Mouse (Mus musculus) liver, embryonic 15.5 days (tissue): ENCODE results near the gene Ncf4. TPM values are rescaled to one million over a fixed set of nuclear protein-coding genes. Genes with fewer than 3 reads are reported as not detected.
"Not testable (repeated sequence)": the region's sequence is repeated elsewhere in the genome, so short reads cannot be mapped to it uniquely, and the experiment has no call there.

Experiments used
- ATAC-seq: fragments of 200-750 bp; cut with Nextera tagmentation; 2 replicates; pipeline ENCODE4 v1.8.0; 2017; ENCODE audit warnings: moderate number of reproducible peaks, mild to moderate bottlenecking, moderate library complexity; ENCODE audit not compliant: insufficient read depth
- H3K27ac ChIP-seq: fragments of 300-500 bp; sonication (generic); replicated peaks from 2 replicates; pipeline ENCODE4 v1.5.1; 2015; ENCODE audit warnings: mild to moderate bottlenecking, inconsistent platforms
- H3K27me3 ChIP-seq: fragments of 300-500 bp; sonication (generic); 2 replicates; pipeline ENCODE4 v1.6.1; 2015; ENCODE audit warnings: mild to moderate bottlenecking, inconsistent platforms
- H3K36me3 ChIP-seq: fragments of 300-500 bp; sonication (generic); replicated peaks from 2 replicates; pipeline ENCODE4 v1.6.1; 2015; ENCODE audit warnings: moderate library complexity, mild to moderate bottlenecking, inconsistent platforms
- H3K4me1 ChIP-seq: fragments of 300-500 bp; sonication (generic); replicated peaks from 2 replicates; pipeline ENCODE4 v1.6.1; 2015; ENCODE audit warnings: inconsistent platforms
- H3K4me2 ChIP-seq: fragments of 300-500 bp; sonication (generic); 2 replicates; pipeline ENCODE4 v1.6.1; 2015; ENCODE audit warnings: moderate library complexity, mild to moderate bottlenecking, inconsistent platforms
- H3K4me3 ChIP-seq: fragments of 300-500 bp; sonication (generic); replicated peaks from 2 replicates; pipeline ENCODE4 v1.5.1; 2015; ENCODE audit warnings: mild to moderate bottlenecking, inconsistent platforms
- H3K9ac ChIP-seq: fragments of 300-500 bp; sonication (generic); 2 replicates; pipeline ENCODE4 v1.6.1; 2015; ENCODE audit warnings: moderate library complexity, mild to moderate bottlenecking, inconsistent platforms
- H3K9me3 ChIP-seq: fragments of 300-500 bp; sonication (generic); replicated peaks from 2 replicates; pipeline ENCODE4 v1.6.1; 2016; ENCODE audit warnings: inconsistent platforms
- WGBS: fragments of 180-500 bp; shearing (Covaris S2); methylation state at CpG from one replicate; pipeline ENCODE4 v1.1.7; 2015; ENCODE audit warnings: mixed read lengths; ENCODE audit not compliant: insufficient replicate concordance; 5-methylcytosine and 5-hydroxymethylcytosine counted together
- polyA plus RNA-seq: library from polyadenylated mRNA; unstranded; fragments of >200 nt; fragmentation: Nextera tagmentation; extraction: Ambion mirVana; gene quantifications from 2 replicates; pipeline ENCODE4 v1.2.1, GENCODE M21; 2015

Ncf4 gene
- polyA plus RNA-seq, 1 experiment from 2014 or later, result 46.6 TPM

DNA sequence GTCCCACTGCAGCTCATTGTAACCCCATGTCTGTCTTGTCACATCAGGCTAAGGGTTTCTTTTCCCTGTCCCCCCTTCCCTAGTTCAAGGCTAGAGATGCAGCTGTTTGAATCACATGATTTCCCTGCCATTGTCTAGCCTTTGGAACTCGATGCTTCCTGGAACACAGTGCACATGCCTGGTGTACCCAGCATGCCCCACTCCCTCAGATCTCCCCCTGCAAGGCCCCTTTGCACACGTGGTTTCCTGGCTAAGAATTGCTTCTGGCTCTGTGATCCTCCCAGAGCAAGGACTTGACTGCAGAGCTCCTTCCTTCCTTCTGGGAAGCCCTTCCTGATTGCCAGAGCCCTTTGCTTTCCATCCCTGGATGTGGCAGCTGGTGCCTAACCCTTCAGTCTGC lies 48.6 kb downstream of the Ncf4 start:
- not testable (repeated sequence) for ATAC-seq, H3K4me2 ChIP-seq, H3K27me3 ChIP-seq, H3K27ac ChIP-seq, H3K4me1 ChIP-seq, H3K9me3 ChIP-seq, H3K9ac ChIP-seq, H3K36me3 ChIP-seq, H3K4me3 ChIP-seq
- 4% methylated on average over 2 of the region's 2 CpGs for whole genome bisulfite sequencing

DNA sequence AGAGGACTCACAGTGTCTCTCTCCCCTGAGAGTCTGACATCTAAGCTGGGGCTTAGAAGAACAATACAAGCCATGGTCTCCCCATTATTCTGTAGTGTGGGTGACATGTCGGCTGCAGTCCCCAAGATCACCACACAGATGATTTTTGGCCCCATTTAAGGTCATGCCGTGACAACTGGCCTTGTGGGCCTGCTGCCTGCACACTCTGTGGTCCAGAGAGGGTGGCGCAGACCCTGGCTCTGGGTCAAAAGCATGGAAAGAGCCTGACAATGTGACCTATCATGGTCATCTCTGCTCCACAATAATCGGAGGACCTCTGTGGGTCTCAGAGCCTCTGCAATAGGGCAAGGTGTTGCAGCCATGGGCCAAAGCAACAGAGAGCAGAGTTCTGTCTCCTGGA lies 49.1 kb downstream of the Ncf4 start:
- Histone ChIP-seq H3K36me3 (no peaks in the 10 kb centered on the region), H3K27me3 (no peaks in the 10 kb centered on the region; the same call in 1 of the 2 replicates), H3K4me3 (no peak overlapping the region), H3K27ac (no peak overlapping the region), H3K4me1 (no peaks in the 10 kb centered on the region), H3K9me3 (no peaks in the 10 kb centered on the region), H3K9ac (no peak overlapping the region), H3K4me2 (no peak overlapping the region)
- ATAC-seq, result no peak
- 64% methylated on average over 4 of the region's 4 CpGs for whole genome bisulfite sequencing

DNA sequence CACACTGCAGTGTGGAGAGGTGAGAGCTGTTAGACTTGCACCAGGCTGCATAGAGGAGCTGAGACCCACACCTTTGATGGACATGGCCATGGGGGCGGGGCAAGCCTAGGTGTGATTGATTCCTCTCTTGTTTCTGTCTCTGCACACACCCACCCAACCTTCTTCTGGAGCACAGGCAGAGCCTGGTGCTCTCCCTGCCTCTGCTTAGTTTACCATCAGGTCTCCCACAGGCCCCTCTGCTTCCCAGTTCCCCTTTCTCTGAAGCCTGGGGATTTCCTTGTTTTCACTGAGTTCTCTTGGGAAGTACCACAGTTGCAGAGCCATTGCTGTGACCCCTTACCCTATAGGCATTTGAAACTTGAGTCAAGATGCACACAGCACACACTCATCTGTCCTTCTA lies 54.0 kb downstream of the Ncf4 start:
- 55% methylated on average over 1 of the region's 1 CpGs for WGBS
- Histone ChIP-seq H3K4me2 (no peak overlapping the region), H3K27me3 (no peaks in the 10 kb centered on the region)

DNA sequence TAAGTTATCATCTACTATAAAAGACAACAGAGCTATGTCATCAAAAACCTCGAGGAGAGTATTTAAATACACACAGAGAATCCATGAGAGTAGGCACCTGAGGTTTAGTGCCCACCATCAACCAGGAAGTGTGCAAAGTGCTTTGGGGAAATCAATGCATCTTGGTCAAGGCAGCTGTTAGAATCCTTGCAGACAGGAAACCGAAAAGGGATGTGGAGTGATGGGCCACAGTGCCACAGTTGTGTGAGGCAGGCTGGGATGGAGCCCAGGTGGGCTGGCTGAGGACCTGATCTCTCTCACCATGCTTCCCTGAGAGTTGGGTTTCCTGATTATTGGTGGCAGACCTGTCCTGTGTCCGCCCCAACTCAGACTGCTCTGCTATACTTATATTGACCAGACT lies 55.0 kb downstream of the Ncf4 start:
- ATAC-seq, result no peak
- H3K4me3 ChIP-seq, result no peak overlapping the region
- no peaks in the 10 kb centered on the region for H3K36me3 ChIP-seq
- WGBS, result 31% methylated on average over 3 of the region's 3 CpGs
- no peak overlapping the region for H3K9ac ChIP-seq
- no peaks in the 10 kb centered on the region for H3K27me3 ChIP-seq
- H3K4me1 ChIP-seq, result no peaks in the 10 kb centered on the region
- H3K27ac ChIP-seq, result no peak overlapping the region
- no peaks in the 10 kb centered on the region for H3K9me3 ChIP-seq
- no peak overlapping the region for H3K4me2 ChIP-seq

More for the DNA sequence above, 54.0 kb downstream of the Ncf4 start:
- no peaks in the 10 kb centered on the region for H3K4me1 ChIP-seq
- H3K27ac ChIP-seq, result no peak overlapping the region
- H3K9ac ChIP-seq, result no peak overlapping the region
- H3K4me3 ChIP-seq, result no peak overlapping the region
- H3K9me3 ChIP-seq, result no peaks in the 10 kb centered on the region
- no peak for ATAC-seq
- H3K36me3 ChIP-seq, result no peaks in the 10 kb centered on the region

DNA sequence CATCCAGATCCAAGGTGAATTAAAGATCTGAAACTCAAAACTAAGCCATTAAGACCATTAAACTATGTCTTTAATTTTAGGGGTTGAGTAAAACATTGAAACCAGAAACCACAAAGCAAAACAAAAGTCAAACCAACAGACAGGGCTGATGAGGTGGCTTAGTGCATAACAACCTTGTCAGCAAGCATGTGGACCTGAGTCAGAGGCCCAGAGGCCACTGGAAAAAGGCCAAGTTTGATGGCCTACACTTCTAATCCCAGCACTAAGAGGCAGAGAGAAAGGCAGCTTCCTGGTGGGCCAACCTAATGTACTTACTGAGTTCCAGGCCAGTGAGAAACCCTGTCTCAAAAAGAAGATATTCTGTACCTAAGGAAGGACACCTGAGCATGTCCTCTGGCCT lies 56.2 kb downstream of the Ncf4 start:
- no peak for ATAC-seq
- no peak overlapping the region for H3K4me2 ChIP-seq
- H3K27me3 ChIP-seq, result peaks cover 7% of the 10 kb centered on the region
- H3K4me3 ChIP-seq, result no peak overlapping the region
- no peaks in the 10 kb centered on the region for H3K9me3 ChIP-seq
- H3K4me1 ChIP-seq, result 0 out of 2 replicates have a peak, but pooled peaks cover 1% of the 10 kb centered on the region
- H3K36me3 ChIP-seq, result no peaks in the 10 kb centered on the region
- H3K27ac ChIP-seq, result no peak overlapping the region
- H3K9ac ChIP-seq, result no peak overlapping the region

DNA sequence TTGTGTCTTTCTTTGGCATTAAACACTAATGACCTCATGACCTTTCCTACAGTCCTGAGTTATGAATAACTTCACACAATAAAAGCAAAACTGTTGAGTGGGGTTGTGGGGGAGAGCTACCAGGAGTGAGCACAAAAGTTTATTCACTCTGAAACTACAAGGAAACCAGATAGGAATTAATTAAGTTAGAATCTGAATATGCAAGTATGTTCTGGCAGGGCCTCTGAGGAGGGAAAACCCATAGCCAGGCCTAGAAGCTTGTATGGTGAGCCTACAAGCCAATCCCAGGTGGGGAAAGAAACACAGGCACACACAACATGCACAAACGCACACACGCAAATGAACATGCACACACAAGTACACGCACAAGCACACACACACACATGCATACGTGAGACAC lies 58.1 kb downstream of the Ncf4 start:
- peaks cover 9% of the 10 kb centered on the region for H3K27me3 ChIP-seq
- 0 out of 2 replicates have a peak, but pooled peaks cover 6% of the 10 kb centered on the region for H3K4me1 ChIP-seq
- H3K4me3 ChIP-seq, result no peak overlapping the region

DNA sequence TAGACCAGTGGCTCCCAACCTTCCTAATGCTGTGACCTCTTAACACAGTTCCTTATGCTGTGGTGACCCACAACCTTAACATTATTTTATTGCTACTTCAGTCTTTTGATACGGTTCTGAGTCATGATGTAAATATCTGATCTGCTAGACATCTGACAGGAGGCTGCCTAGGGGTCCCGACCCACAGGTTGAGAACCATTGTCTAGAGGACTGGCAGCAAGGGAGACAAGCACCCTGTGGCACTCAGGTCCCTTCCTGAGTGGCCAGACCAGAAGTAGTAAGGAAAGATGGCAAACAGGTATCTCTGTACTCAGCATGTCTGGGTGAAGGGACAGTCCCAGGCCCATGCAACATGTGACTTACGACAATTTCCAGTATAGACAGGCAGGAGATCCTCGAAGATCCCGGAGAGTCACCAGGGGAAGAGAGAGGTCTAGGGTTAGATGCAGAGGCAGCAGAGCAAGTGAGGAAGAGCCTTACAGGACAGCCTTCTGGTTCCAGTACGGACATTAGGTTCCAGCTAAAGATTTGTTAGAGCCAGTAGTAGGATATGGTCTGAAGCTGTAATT lies 59.1 kb downstream of the Ncf4 start:
- 62% methylated on average over 6 of the region's 6 CpGs for WGBS
- ATAC-seq, result no peak
- Histone ChIP-seq H3K9ac (no peak overlapping the region), H3K27ac (no peak overlapping the region), H3K27me3 (peaks cover 9% of the 10 kb centered on the region), H3K9me3 (no peaks in the 10 kb centered on the region), H3K4me3 (no peak overlapping the region), H3K4me1 (0 out of 2 replicates have a peak, but pooled peaks cover 6% of the 10 kb centered on the region), H3K4me2 (no peak overlapping the region), H3K36me3 (no peaks in the 10 kb centered on the region)

More for the DNA sequence above, 58.1 kb downstream of the Ncf4 start:
- no peak overlapping the region for H3K9ac ChIP-seq
- WGBS, result 71% methylated on average over 4 of the region's 4 CpGs
- H3K36me3 ChIP-seq, result no peaks in the 10 kb centered on the region
- H3K4me2 ChIP-seq, result no peak overlapping the region
- ATAC-seq, result no peak
- H3K9me3 ChIP-seq, result no peaks in the 10 kb centered on the region
- H3K27ac ChIP-seq, result no peak overlapping the region

DNA sequence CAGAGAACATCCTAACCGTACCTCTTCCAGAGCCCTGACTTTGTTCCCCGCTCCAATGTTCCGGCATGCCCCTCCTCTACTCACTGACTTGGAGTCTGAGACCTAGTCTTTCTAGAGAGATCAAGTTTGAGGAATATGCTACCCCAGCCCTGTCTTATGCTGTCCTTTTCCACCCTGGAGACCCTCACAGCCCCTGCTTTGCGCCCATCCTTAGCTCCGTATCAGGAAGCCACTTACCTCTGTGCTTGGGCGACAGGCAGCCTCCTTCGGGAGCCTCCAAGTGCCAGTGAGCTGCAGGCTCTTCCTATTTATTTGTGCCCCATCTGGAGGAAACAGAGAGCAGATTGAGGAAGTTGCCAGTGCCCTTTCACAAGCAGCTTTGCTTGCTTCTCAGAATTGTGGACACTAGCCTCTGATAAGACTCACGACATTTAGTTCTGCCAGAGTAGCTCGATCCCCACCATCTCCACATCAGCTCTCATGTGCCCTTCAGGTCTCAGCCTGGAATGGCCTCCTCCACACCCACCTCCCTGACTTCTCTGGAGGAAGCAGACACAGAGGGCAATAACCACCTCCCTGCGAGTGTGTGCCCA lies 60.8 kb downstream of the Ncf4 start, which contains the start of gene Csf2rb2:
Gene Csf2rb2, minus strand, starts transcription at position 381 of the 593 bp plus-strand sequence.
- Histone ChIP-seq H3K4me1 (peaks cover 6% of the 10 kb centered on the region; the same call in 1 of the 2 replicates), H3K4me2 (peak within 1 kb of the TSS; percentile 20), H3K9me3 (no peaks in the 10 kb centered on the region), H3K27ac (0 out of 2 replicates have a peak within 1 kb of the TSS, but pooled peaks have one; percentile 41), H3K9ac (no peak within 1 kb of the TSS), H3K36me3 (no peaks in the 10 kb centered on the region), H3K27me3 (peaks cover 15% of the 10 kb centered on the region), H3K4me3 (peak within 1 kb of the TSS; percentile 33)
- no peak for ATAC-seq
- 32% methylated on average over 10 of the region's 10 CpGs for WGBS

DNA sequence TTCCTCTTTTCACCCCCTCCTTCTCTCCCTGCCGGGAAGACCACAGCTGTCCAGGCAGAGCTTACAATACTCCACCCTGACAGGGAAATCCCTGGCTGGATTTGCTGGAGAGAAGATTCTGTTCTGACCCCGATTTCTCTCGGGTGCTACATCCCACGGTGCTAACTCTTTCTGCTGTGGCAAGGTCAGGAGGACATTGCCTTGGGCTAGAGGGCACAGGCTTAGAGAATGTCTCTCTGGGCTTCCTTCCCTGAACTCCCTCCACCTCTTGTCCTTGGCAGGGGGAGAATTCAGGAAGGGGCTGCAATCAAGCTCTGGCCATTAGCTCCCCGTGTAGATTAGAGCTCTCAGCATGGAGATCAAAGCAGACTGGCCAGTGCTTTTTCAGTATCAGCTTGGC lies 65.3 kb downstream of the Ncf4 start:
- ATAC-seq, result no peak
- peaks cover 12% of the 10 kb centered on the region for H3K4me1 ChIP-seq
- H3K27me3 ChIP-seq, result peaks cover 18% of the 10 kb centered on the region
- H3K36me3 ChIP-seq, result no peaks in the 10 kb centered on the region
- H3K4me2 ChIP-seq, result no peak overlapping the region
- no peak overlapping the region for H3K27ac ChIP-seq
- H3K9ac ChIP-seq, result no peak overlapping the region
- H3K9me3 ChIP-seq, result no peaks in the 10 kb centered on the region
- H3K4me3 ChIP-seq, result no peak overlapping the region
- WGBS, result 17% methylated on average over 5 of the region's 5 CpGs

DNA sequence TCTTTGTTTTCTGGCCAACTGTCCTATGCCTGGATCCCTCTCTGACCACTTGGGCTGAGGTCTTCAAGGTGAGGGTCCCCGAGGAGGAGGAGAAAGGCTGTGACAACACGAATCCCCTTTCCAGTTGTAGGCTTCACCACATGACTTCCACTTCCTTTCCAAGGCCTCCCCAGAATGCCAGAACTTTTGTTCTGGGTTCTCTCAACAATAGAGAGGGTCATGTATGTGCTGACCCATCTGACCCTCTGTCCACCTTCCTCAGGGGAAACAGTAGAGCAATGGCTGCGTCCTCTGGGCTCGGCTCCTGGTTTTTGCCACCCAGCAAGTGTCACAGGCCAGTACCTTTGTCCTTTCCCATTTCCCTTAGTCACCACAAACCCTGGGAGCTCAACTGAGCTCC lies 66.4 kb downstream of the Ncf4 start:
- H3K4me3 ChIP-seq, result no peak overlapping the region
- H3K4me1 ChIP-seq, result peaks cover 11% of the 10 kb centered on the region
- ATAC-seq, result no peak
- no peaks in the 10 kb centered on the region for H3K36me3 ChIP-seq
- H3K27ac ChIP-seq, result no peak overlapping the region
- WGBS, result 54% methylated on average over 4 of the region's 4 CpGs
- no peak overlapping the region for H3K4me2 ChIP-seq
- peaks cover 11% of the 10 kb centered on the region for H3K27me3 ChIP-seq
- H3K9ac ChIP-seq, result no peak overlapping the region
- no peaks in the 10 kb centered on the region for H3K9me3 ChIP-seq
